In the genomic region with DNA sequence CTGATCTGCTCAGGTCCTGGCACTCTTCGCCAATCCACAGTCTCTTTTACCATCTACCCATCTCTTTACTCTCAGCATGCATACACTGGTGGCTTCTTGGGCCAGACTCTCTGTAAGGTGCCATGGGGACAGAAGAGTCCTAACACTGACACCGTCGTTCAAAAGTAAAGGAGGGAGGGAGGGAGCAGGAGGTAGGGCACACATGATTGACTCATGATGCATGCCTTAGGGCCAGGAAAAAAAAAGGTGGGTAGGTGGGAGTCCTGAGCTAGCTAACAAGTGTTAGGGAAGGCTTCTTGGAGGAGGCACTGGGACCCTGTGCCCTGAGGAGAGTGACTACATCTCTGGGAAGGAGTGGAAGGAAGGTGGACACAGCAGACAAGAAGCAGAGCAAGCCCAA, we compare ENCODE assay signal across 14 mouse cellular contexts. TPM values are rescaled to one million over a fixed set of nuclear protein-coding genes. Genes with fewer than 3 reads are reported as not detected.
DNase-seq lines count a peak whose midpoint lies in the region; ATAC-seq and TF ChIP-seq lines count a peak whose summit lies in the region.
"Had no signal": no experiment of that assay in that cellular context is flagged by ENCODE, and none has a peak within 500 bp of the region (broad histone marks: within the 10 kb centered on the region; RNA-seq: fewer than 3 reads in every experiment).

No protein-coding gene starts in this region.

- H3K36me3 ChIP-seq in neural tube, embryonic 11.5 days (ENCODE audit: control insufficient read depth, insufficient read depth, low read length): no peaks in the 10 kb centered on the region
- no peaks in the 10 kb centered on the region for H3K36me3 ChIP-seq in forebrain, postnatal 0 days (ENCODE audit: insufficient read depth)
- no peaks in the 10 kb centered on the region for H3K36me3 ChIP-seq in midbrain, embryonic 12.5 days
- H3K36me3 ChIP-seq: liver, embryonic 13.5 days had no signal

- H3K27me3 ChIP-seq in neural tube, embryonic 11.5 days (ENCODE audit: control insufficient read depth, insufficient read depth, low read length): peaks cover 52% of the 10 kb centered on the region
- no peaks in the 10 kb centered on the region for H3K27me3 ChIP-seq in forebrain, postnatal 0 days (ENCODE audit: insufficient read depth, low read length)
- peaks cover 89% of the 10 kb centered on the region for H3K27me3 ChIP-seq in midbrain, embryonic 12.5 days

- peaks cover 17% of the 10 kb centered on the region for H3K4me1 ChIP-seq in neural tube, embryonic 11.5 days (ENCODE audit: control insufficient read depth, insufficient read depth, low read length)
- H3K4me1 ChIP-seq in forebrain, postnatal 0 days (ENCODE audit: insufficient read depth): peaks cover 30% of the 10 kb centered on the region
- peaks cover 61% of the 10 kb centered on the region for H3K4me1 ChIP-seq in midbrain, embryonic 12.5 days

- no peak overlapping the region for H3K4me3 ChIP-seq in neural tube, embryonic 11.5 days (ENCODE audit: low read depth, low read length)
- H3K4me3 ChIP-seq in forebrain, postnatal 0 days (ENCODE audit: low read depth, low read length): peak overlapping the region; percentile 85
- peak overlapping the region; percentile 76; the same call in 1 of the 2 replicates for H3K4me3 ChIP-seq in midbrain, embryonic 12.5 days
- H3K4me3 ChIP-seq: liver, embryonic 13.5 days had no signal

- peak overlapping the region; percentile 99; the same call in 1 of the 2 replicates for H3K4me2 ChIP-seq in neural tube, embryonic 11.5 days (ENCODE audit: low read depth)
- H3K4me2 ChIP-seq in forebrain, postnatal 0 days (ENCODE audit: low read depth): peak overlapping the region; percentile 92
- H3K4me2 ChIP-seq in midbrain, embryonic 12.5 days (replicated peaks): 0 out of 2 replicates have a peak overlapping the region, but pooled peaks have one; percentile 100
- H3K4me2 ChIP-seq: liver, embryonic 13.5 days had no signal

- no peaks in the 10 kb centered on the region for H3K9me3 ChIP-seq in neural tube, embryonic 11.5 days (ENCODE audit: control insufficient read depth, low read length)
- H3K9me3 ChIP-seq in forebrain, postnatal 0 days (ENCODE audit: low read length): no peaks in the 10 kb centered on the region
- H3K9me3 ChIP-seq in midbrain, embryonic 12.5 days: no peaks in the 10 kb centered on the region
- H3K9me3 ChIP-seq: liver, embryonic 13.5 days had no signal

- 64% methylated on average over 3 of the region's 3 CpGs for WGBS in neural tube, embryonic 11.5 days
- WGBS in forebrain, postnatal 0 days: 57% methylated on average over 3 of the region's 3 CpGs
- 73% methylated on average over 3 of the region's 3 CpGs for WGBS in midbrain, embryonic 12.5 days

- ATAC-seq in neural tube, embryonic 11.5 days (ENCODE audit: insufficient read depth, low FRiP score, low TSS enrichment): no peak
- ATAC-seq in forebrain, postnatal 0 days: no peak
- ATAC-seq in midbrain, embryonic 12.5 days (ENCODE audit: low FRiP score, low read depth): no peak
- ATAC-seq: CD4-positive, CD25-positive, alpha-beta regulatory T cell, adult 4 months had no signal

- no peak for TF ChIP-seq CTCF in forebrain, postnatal 0 days (IDR thresholded peaks at IDR 0.05; ENCODE audit: low read depth)

- no peak for DNase-seq in neural tube, embryonic 11.5 days (ENCODE audit: low spot score)
- DNase-seq in neural tube, embryonic 10.5 days (ENCODE audit: extremely low spot score, low spot score): no peak
- DNase-seq in forebrain, postnatal 0 days: no peak
- DNase-seq in kidney, adult 8-10 months: no peak
- no peak for DNase-seq in kidney, postnatal 25 days
- DNase-seq in urinary bladder, postnatal 14 days (ENCODE audit: low spot score): no peak
- no peak for DNase-seq in gastrocnemius, adult 8-10 months (ENCODE audit: low spot score in 2 of 2)
- DNase-seq: cerebellum, postnatal 10 days; kidney, postnatal 4 days; liver, embryonic 13.5 days; lung, postnatal 10 days; thymus, postnatal 4 days had no signal

- no peak overlapping the region for H3K9ac ChIP-seq in neural tube, embryonic 11.5 days (ENCODE audit: low read length)
- peak overlapping the region; percentile 85 for H3K9ac ChIP-seq in forebrain, postnatal 0 days
- H3K9ac ChIP-seq in midbrain, embryonic 12.5 days (replicated peaks): no peak overlapping the region
- H3K9ac ChIP-seq: liver, embryonic 13.5 days had no signal

- H3K27ac ChIP-seq in neural tube, embryonic 11.5 days (ENCODE audit: low read depth, low read length): no peak overlapping the region
- no peak overlapping the region for H3K27ac ChIP-seq in forebrain, postnatal 0 days (ENCODE audit: low read depth, low read length)
- no peak overlapping the region for H3K27ac ChIP-seq in midbrain, embryonic 12.5 days (replicated peaks)
- H3K27ac ChIP-seq: liver, embryonic 13.5 days had no signal

RNA-seq across cellular contexts. Expression of a gene that starts 1.9 kb away (rescaled TPM):
- polyA plus RNA-seq in neural tube, embryonic 11.5 days (2014; fragmentation: Nextera tagmentation; extraction: Ambion mirVana): 0.45 and 0.62 TPM in 2 replicates
- 40.8 and 44.0 TPM in 2 replicates for total RNA-seq in forebrain, postnatal 0 days (2014; rRNA removed)
- polyA plus RNA-seq in forebrain, postnatal 0 days (2015; fragmentation: Nextera tagmentation; extraction: Ambion mirVana): 3.5 and 3.6 TPM in 2 replicates
- 0.15 and 0.25 TPM in 2 replicates for polyA plus RNA-seq in midbrain, embryonic 12.5 days (2016; fragmentation: Nextera tagmentation; extraction: Ambion mirVana)
- total RNA-seq in gastrocnemius, adult 8-10 months (2022): 1 to 10 TPM; 2.8 to 4.6 (median 3.9) TPM
- polyA plus RNA-seq: CD4-positive, CD25-positive, alpha-beta regulatory T cell, adult 4 months; liver, embryonic 13.5 days had no signal
